Mouse (Mus musculus) left cerebral cortex, adult 11 months (tissue): ENCODE data around the gene Gm7929.
"Not testable (repeated sequence)": the region's sequence is repeated elsewhere in the genome, so short reads cannot be mapped to it uniquely, and the experiment has no call there.

ENCODE experiments used
- DNase-seq: peaks from one replicate; pipeline ENCODE4 v3.0.0; 2022; ENCODE audit warnings: low spot score

Gene Gm7929

GRCm38 (mm10) chr14:41750514-41750913 lies at the start of gene Gm7929:
Gene Gm7929, minus strand, starts transcription at chr14:41750614.
- not testable (repeated sequence) for DNase-seq

DNA sequence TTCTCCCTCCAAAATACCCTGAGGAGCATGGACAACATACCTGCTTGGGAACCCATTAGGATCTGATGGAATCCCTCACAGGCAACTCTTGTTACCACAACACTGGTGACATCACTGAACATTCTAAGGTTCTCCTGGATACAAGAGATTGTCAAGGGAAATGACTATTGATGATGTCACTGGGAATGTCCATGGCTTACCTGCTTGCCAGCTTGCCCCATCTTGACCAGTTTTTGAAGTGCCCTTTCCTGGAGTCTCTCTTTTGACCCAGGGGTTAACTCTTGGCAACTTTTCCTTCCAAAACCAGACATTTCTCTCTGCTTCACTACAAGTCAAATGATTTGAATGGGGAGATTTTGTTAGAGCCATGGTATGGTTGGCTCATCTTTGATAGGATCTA lies 21.9 kb upstream of the Gm7929 start, which contains the start of gene Gm47189:
TSS of gene Gm47189 (minus strand) at position 101 of the 400 bp plus-strand sequence.
- DNase-seq = not testable (repeated sequence)

DNA sequence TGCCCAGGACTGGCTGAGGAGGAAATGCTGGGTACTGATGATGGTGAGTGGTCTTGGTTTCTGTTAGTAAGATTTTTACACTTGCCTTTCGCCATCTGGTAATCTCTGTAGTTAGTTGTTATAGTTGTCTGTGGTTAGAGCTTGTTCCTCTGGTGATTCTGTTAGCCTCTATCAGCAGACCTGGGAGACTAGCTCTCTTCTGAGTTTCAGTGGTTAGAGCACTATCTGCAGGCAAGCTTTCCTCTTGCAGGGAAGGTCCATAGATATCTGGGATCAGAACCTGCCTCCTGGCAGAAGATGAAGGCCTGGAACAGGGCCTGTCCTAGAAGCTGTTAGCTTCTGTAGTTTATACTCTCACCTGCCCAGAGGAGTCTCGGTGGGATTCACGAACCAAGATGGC lies 5.5 kb upstream of the Gm7929 start:
- not testable (repeated sequence) for DNase-seq

DNA sequence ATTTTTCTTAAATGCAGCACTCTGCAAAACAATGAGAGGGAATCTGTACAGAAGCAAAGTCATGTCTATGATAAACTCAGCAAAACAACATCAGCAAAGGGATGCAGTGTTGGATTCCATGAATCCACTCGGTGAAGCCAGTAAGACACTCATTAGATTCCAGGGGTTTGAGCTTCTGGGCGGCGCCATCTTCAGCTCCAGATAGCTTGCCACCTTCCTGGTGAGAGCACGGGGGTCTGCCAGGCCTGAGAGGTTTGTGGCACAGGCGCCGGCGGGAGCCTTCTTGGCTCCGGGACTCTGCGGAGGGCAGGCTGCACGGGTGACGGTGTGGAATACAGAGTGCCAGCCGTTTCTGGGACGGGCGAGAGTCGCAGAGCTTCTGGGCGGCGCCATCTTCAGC lies 27.0 kb downstream of the Gm7929 start:
- not testable (repeated sequence) for DNase-seq

DNA sequence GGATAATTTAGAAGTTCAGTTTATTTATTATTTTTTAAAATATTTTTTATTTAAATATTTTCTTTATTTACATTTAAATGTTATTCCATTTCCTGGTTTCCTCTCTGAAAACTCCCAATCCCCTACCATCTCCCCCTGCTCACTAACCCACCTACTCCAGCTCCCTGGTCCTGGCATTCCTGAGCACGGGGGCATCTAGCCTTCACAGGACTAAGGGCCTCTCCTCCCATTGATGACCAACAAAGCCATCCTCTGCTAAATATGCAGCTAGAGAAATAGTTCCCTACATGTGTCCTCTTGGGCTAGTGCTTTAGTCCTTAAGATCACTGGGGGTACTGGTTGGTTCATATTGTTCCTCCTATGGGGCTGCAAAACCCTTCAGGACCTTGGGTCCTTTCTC lies 33.2 kb downstream of the Gm7929 start:
- not testable (repeated sequence) for DNase-seq

DNA sequence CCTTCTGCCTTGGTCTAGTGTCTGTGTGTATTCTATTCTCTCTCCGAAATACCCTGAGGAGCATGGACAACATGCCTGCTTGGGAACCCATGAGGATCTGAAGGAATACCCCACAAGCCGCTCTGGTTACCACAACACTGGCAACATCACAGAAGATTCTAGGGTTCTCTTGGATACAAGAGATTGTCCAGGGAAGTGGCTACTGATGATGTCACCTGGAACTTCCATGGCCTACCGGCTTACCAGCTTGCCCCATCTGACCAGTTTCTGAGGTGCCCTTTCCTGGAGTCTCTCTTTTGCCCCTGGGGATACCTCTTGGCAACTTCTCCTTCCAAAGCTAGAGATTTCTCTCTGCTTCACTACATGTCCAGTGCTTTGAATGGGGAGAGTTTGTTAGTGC lies 48.6 kb downstream of the Gm7929 start, which contains the start of gene Gm8068:
TSS of gene Gm8068 (minus strand) at position 101 of the 400 bp plus-strand sequence.
- DNase-seq = not testable (repeated sequence)
